Mouse (Mus musculus) kidney, adult 2 months (tissue): ENCODE measurements at regions not wholly inside any gene's neighbourhood (a gene's known extent, or its start where the extent isn't known, plus 50 kb on each side); places are given as distances from the start of the nearest gene placed in this dataset.
A peak's percentile ranks its signal among the peaks of the same experiment; 100 is the strongest.

Experiments used
- DNase-seq: peaks from one replicate; pipeline ENCODE4 v3.0.0; 2021
- H3K27ac ChIP-seq: fragments of 200-500 bp; 2 replicates; pipeline ENCODE4 v1.5.1; 2012; ENCODE audit warnings: low read depth, low read length, control low read depth, inconsistent platforms; ENCODE audit not compliant: insufficient read depth
- H3K27me3 ChIP-seq: fragments of 200-500 bp; replicated peaks from 2 replicates; pipeline ENCODE4 v1.6.1; 2012; ENCODE audit warnings: mild to moderate bottlenecking, moderate library complexity, low read length, inconsistent platforms; ENCODE audit not compliant: control insufficient read depth, insufficient read depth
- H3K36me3 ChIP-seq: fragments of 200-500 bp; 2 replicates; pipeline ENCODE4 v1.6.1; 2012; ENCODE audit warnings: mild to moderate bottlenecking, moderate library complexity, low read length, inconsistent platforms; ENCODE audit not compliant: control insufficient read depth, insufficient read depth
- H3K4me1 ChIP-seq: fragments of 200-500 bp; 2 replicates; pipeline ENCODE4 v1.6.1; 2011; ENCODE audit warnings: low read length; ENCODE audit not compliant: control insufficient read depth, insufficient read depth
- H3K4me3 ChIP-seq: fragments of 200-500 bp; 2 replicates; pipeline ENCODE4 v1.5.1; 2011; ENCODE audit warnings: mild to moderate bottlenecking, low read depth, low read length, control low read depth; ENCODE audit not compliant: insufficient read depth
- CTCF ChIP-seq: fragments of 200-500 bp; conservative IDR thresholded peaks from 2 replicates; pipeline ENCODE4 v1.5.1; 2011; ENCODE audit warnings: low read depth, mild to moderate bottlenecking, control low read depth, low read length, moderate library complexity, mixed read lengths; ENCODE audit not compliant: insufficient read depth, insufficient read length
- POLR2A ChIP-seq: fragments of 200-500 bp; IDR thresholded peaks from one replicate; pipeline ENCODE4 v1.6.1; 2011; ENCODE audit warnings: low read depth, low read length, control low read depth
- WGBS: fragments of 180-500 bp; shearing (Covaris S2); methylation state at CpG from one replicate; pipeline ENCODE4 v1.1.7; 2018; 5-methylcytosine and 5-hydroxymethylcytosine counted together

GRCm38 (mm10) chr13:57186168-57186567 lies 290.4 kb upstream of the Trpc7 start:
- peak; percentile 17 for DNase-seq
- H3K4me1 ChIP-seq, result no peaks in the 10 kb centered on the region
- no peak overlapping the region for H3K4me3 ChIP-seq
- WGBS, result 59% methylated on average over 2 of the region's 2 CpGs
- no peaks in the 10 kb centered on the region for H3K27me3 ChIP-seq
- TF ChIP-seq CTCF, result no peak
- no peak for TF ChIP-seq POLR2A
- H3K36me3 ChIP-seq, result no peaks in the 10 kb centered on the region
- H3K27ac ChIP-seq, result no peak overlapping the region

GRCm38 (mm10) chr13:57170180-57170579 lies 274.4 kb upstream of the Trpc7 start:
- TF ChIP-seq POLR2A (no peak), CTCF (no peak)
- Histone ChIP-seq H3K4me3 (no peak overlapping the region), H3K4me1 (no peaks in the 10 kb centered on the region), H3K27ac (no peak overlapping the region), H3K36me3 (no peaks in the 10 kb centered on the region), H3K27me3 (no peaks in the 10 kb centered on the region)
- DNase-seq, result no peak
- 76% methylated on average over 3 of the region's 3 CpGs for WGBS

GRCm38 (mm10) chr13:57169621-57170020 lies 273.8 kb upstream of the Trpc7 start:
- H3K27ac ChIP-seq, result no peak overlapping the region
- WGBS, result 81% methylated on average over 2 of the region's 2 CpGs
- H3K4me3 ChIP-seq, result no peak overlapping the region
- H3K27me3 ChIP-seq, result no peaks in the 10 kb centered on the region
- no peaks in the 10 kb centered on the region for H3K4me1 ChIP-seq
- H3K36me3 ChIP-seq, result no peaks in the 10 kb centered on the region
- TF ChIP-seq POLR2A (no peak), CTCF (no peak)
- no peak for DNase-seq

- H3K4me3 ChIP-seq, result no peak overlapping the region
- no peak for DNase-seq
- no peaks in the 10 kb centered on the region for H3K36me3 ChIP-seq
- TF ChIP-seq POLR2A, result no peak
- no peak for TF ChIP-seq CTCF
- no peaks in the 10 kb centered on the region for H3K27me3 ChIP-seq
- no peaks in the 10 kb centered on the region for H3K4me1 ChIP-seq
- WGBS, result 86% methylated on average over 2 of the region's 2 CpGs
- no peak overlapping the region for H3K27ac ChIP-seq
Measured at GRCm38 (mm10) chr13:57165367-57165766, 269.6 kb upstream of the Trpc7 start.

GRCm38 (mm10) chr13:57152787-57153186 lies 257.0 kb upstream of the Trpc7 start:
- no peak for DNase-seq
- no peaks in the 10 kb centered on the region for H3K36me3 ChIP-seq
- TF ChIP-seq CTCF (no peak), POLR2A (no peak)
- no peaks in the 10 kb centered on the region for H3K27me3 ChIP-seq
- 38% methylated on average over 5 of the region's 5 CpGs for WGBS
- no peaks in the 10 kb centered on the region for H3K4me1 ChIP-seq
- H3K27ac ChIP-seq, result no peak overlapping the region
- no peak overlapping the region for H3K4me3 ChIP-seq

- no peak for TF ChIP-seq POLR2A
- no peak for TF ChIP-seq CTCF
- Histone ChIP-seq H3K4me1 (no peaks in the 10 kb centered on the region), H3K36me3 (no peaks in the 10 kb centered on the region), H3K27me3 (no peaks in the 10 kb centered on the region), H3K27ac (no peak overlapping the region), H3K4me3 (no peak overlapping the region)
- whole genome bisulfite sequencing, result 79% methylated on average over 2 of the region's 2 CpGs
- DNase-seq, result no peak
Measured at GRCm38 (mm10) chr13:57147623-57148022, 251.8 kb upstream of the Trpc7 start.

GRCm38 (mm10) chr13:57146708-57147107 lies 250.9 kb upstream of the Trpc7 start:
- no peak overlapping the region for H3K4me3 ChIP-seq
- WGBS, result 58% methylated on average over 4 of the region's 4 CpGs

GRCm38 (mm10) chr13:57145782-57146181 lies 250.0 kb upstream of the Trpc7 start:
- no peak for DNase-seq
- TF ChIP-seq POLR2A, result no peak
- TF ChIP-seq CTCF, result no peak
- no peak overlapping the region for H3K27ac ChIP-seq
- no peaks in the 10 kb centered on the region for H3K4me1 ChIP-seq
- no peak overlapping the region for H3K4me3 ChIP-seq
- H3K27me3 ChIP-seq, result no peaks in the 10 kb centered on the region
- H3K36me3 ChIP-seq, result no peaks in the 10 kb centered on the region
- 57% methylated on average over 2 of the region's 2 CpGs for WGBS

More at GRCm38 (mm10) chr13:57146708-57147107, 250.9 kb upstream of the Trpc7 start:
- Histone ChIP-seq H3K27me3 (no peaks in the 10 kb centered on the region), H3K27ac (no peak overlapping the region), H3K4me1 (no peaks in the 10 kb centered on the region), H3K36me3 (no peaks in the 10 kb centered on the region)
- DNase-seq, result no peak
- TF ChIP-seq POLR2A (no peak), CTCF (no peak)
